Mouse (Mus musculus) CH12.LX (cell line): ENCODE measurements around the gene Wipf1.

Experiments used
- CTCF ChIP-seq, 2 experiments: IDR thresholded peaks in 1 of 2; conservative IDR thresholded peaks in 1 of 2; 2 replicates each; pipeline ENCODE4 v1.5.1; 2011 to 2012; ENCODE audit warnings: low read depth in 2 of 2, low read length in 2 of 2, improper control_type of control experiment in 1 of 2, inconsistent platforms in 1 of 2, mild to moderate bottlenecking in 1 of 2, moderate library complexity in 1 of 2
- ELF1 ChIP-seq: IDR thresholded peaks from 2 replicates; pipeline ENCODE4 v1.6.1; 2014; ENCODE audit warnings: low read depth, mild to moderate bottlenecking, inconsistent platforms, low read length, improper control_type of control experiment
- MAX ChIP-seq: IDR thresholded peaks from 2 replicates; pipeline ENCODE4 v1.6.1; 2011; ENCODE audit warnings: low read length, improper control_type of control experiment
- MEF2A ChIP-seq: IDR thresholded peaks from 2 replicates; pipeline ENCODE4 v1.6.1; 2014; ENCODE audit warnings: low read depth, mild to moderate bottlenecking, inconsistent platforms, low read length, improper control_type of control experiment, borderline replicate concordance
- NRF1 ChIP-seq: IDR thresholded peaks from 2 replicates; pipeline ENCODE4 v1.6.1; 2014; ENCODE audit warnings: low read depth, mild to moderate bottlenecking, inconsistent platforms, low read length, improper control_type of control experiment, moderate library complexity
- POLR2A ChIP-seq: IDR thresholded peaks from 2 replicates; pipeline ENCODE4 v1.6.1; 2011; ENCODE audit warnings: low read depth, mild to moderate bottlenecking, improper control_type of control experiment, low read length
- RCOR1 ChIP-seq: conservative IDR thresholded peaks from 2 replicates; pipeline ENCODE4 v1.6.1; 2012; ENCODE audit warnings: low read depth, mild to moderate bottlenecking, inconsistent platforms, low read length, improper control_type of control experiment
- USF2 ChIP-seq: conservative IDR thresholded peaks from 2 replicates; pipeline ENCODE4 v1.6.1; 2011; ENCODE audit warnings: low read depth, low read length, improper control_type of control experiment

DNA sequence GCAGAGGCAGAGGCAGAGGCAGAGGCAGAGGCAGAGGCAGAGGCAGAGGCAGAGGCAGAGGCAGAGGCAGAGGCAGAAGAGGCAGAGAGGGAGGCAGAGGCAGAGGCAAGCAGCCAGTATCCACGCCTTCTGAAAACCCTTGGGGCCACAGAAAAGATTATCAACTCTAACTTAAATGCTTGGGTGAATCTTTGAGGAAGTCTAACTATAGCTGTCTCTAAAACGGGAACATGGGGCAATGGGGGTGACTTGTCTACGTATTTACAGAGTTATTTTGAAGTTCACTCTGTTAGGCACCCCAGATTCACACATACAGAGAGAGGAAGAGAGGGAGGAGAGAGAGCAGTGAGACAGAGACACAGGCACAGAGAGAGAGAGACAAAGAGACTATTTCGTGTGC is 74.0 kb downstream of the Wipf1 start:
- no peak for TF ChIP-seq RCOR1
- TF ChIP-seq CTCF (conservative IDR thresholded peaks at IDR 0.05 in 1 of 2, IDR thresholded peaks at IDR 0.05 in 1 of 2; ENCODE audit: low read depth in 2 of 2, low read length in 2 of 2): no peak
- no peak for TF ChIP-seq MAX
- no peak for TF ChIP-seq NRF1
- no peak; the same call in 1 of the 2 replicates for TF ChIP-seq MEF2A
- no peak for TF ChIP-seq ELF1
- TF ChIP-seq POLR2A: no peak
- TF ChIP-seq USF2: no peak
